Mouse (Mus musculus) ovary, postnatal 10 days (tissue): ENCODE measurements around the gene Vsir.

Source experiments
- DNase-seq: peaks from one replicate; pipeline ENCODE4 v3.0.0; 2022; ENCODE audit warnings: low spot score

Vsir gene

DNA sequence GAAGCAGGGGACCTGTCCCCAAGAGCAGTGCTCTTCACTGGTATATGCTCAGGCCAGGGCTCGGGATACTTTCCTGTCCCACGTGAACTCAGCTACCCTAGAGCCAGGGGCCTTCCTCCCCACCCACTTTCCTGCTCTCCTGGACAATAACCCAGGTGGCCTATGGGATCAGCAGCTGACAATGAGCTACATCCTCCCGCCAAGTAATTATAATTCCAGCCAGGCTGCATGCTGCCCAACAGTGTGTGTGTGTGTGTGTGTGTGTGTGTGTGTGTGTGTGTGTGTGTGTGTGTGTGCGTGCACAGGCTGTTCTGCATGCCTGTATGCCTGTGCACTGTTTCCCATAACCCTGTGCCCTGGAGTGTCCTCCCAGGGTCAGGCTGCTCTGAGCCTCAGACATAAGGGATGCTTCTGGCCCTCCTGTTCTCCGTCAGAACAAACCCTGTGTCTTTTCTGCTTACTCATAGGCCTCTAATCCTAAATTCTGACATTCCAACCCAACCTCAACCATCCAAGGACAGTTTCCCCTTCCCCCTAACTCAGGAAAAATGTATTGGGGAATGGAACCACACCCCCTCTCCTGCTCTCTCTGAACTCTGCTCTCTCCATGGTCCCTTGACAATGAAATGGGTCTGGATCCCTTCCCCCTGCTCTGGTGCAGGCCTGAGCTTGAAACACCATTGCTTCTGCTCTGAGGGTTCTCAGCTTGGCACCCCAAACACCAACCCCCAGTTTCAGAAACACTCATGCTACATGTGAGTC lies 6.8 kb downstream of the Vsir start:
- DNase-seq: no peak

- no peak for DNase-seq
Measured at GRCm38 (mm10) chr10:60354003-60354325, 7.3 kb downstream of the Vsir start.

GRCm38 (mm10) chr10:60354881-60355677 lies 8.4 kb downstream of the Vsir start:
- no peak for DNase-seq

- no peak for DNase-seq
Measured at GRCm38 (mm10) chr10:60357441-60357840, 10.8 kb downstream of the Vsir start.

GRCm38 (mm10) chr10:60357901-60358300 lies 11.2 kb downstream of the Vsir start:
- DNase-seq: no peak

GRCm38 (mm10) chr10:60358776-60359175 lies 12.1 kb downstream of the Vsir start:
- no peak for DNase-seq

DNA sequence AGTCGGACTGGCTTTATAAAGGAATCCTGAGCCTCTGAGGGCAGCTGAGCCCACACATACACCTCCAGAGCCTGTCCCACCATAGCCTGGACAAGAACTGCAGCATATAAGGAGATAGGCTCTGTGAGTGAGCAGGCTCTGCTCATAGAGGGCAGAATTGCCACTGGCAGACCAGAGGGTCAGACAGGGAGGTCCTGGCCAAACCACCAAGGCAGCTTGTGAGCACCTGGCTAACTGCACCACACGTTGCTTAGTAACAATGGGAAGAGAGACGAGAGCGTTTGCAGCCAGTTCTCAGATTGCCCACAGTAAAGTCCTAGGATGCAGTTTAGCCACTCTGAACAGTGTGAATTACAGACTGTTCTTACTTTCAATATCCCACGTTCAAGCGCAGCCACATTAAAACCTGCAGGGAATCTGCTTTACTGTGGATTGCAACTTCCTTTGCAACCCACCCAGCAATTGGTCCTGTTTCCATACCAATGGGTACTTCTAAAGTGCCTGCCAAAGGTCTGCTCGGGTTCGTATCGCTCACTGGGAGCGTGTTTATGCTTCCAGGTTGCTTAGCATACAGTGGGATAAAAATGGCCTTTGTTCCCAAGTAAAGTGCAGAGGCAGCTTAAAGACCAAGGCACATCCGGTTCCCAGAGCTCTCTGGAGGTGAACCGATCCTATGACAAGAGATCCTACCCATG lies 15.1 kb downstream of the Vsir start:
- DNase-seq: no peak

DNA sequence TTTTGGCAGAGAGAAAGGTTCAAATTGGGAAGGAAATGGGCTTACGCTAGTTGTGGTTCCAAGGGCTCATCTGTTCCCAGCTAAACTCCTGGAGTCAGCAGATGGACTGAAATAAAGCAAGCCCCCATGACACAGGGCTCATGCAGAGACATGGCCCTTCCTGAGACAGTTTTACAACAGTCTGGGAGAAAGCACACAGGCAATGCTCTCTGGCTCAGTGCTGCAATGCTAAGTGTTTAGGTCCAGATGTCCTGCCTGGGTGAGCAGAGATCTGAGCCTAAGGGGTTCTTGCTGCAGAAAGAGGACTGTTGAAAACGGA lies 15.6 kb downstream of the Vsir start:
- DNase-seq: no peak

DNA sequence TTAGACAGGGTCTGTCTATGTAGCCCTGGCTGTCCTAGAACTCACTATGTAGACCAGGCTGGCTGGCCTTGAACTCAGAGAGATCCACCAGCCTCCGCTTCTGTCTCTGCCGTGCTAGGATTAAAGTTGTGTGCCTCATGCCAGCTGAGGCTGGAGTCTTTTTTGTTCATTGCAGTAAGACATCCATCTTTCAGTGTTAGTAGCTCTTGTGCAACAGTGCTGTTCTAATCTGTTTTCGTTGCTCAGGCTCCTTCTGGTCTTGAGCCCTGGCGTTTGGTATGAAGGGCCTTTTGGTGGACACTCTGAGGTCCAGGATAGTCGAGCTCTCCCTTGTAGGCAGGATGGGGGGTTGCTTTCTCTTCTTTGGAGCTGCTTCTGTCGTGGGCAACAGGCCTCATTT lies 16.8 kb downstream of the Vsir start:
- DNase-seq: no peak

DNA sequence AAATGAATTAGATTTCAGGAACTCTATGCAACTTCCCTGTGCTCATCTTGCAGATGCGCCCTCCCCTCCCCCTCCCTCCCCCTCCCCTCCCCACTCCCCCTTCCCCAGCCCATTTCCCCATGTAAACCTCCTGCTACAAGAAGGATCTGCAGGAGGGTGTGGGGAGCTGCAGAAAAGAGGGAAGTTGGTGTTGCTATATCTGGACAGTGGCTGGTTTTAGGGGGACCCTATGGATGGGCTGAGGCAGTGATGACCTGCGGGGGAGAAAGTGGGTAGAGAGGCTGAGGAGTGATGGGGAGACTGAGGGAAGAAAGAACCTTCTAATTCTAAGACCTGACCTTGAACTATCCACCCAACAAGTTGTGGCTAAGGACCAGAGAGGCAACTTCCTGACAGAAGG lies 20.5 kb downstream of the Vsir start:
- DNase-seq: no peak

DNA sequence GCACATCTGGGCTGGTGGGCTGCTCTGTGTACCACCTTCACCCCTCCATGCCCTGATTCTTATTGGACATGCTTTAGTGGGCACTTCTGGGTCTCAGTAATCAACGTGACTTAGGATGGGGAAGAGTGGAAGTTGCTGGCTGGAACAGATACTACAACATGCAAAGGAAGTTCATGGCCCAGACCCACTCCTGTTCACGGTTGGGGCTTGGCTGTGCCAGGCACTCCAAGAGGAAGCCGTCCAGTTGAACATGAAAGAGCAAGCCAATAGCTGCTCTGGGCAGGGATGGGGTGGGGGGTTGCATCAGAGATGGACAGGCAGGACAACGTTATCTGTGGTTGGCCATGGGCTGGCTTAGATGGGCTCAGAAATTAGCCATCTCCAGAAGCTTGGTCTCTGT lies 21.3 kb downstream of the Vsir start:
- DNase-seq: no peak

DNA sequence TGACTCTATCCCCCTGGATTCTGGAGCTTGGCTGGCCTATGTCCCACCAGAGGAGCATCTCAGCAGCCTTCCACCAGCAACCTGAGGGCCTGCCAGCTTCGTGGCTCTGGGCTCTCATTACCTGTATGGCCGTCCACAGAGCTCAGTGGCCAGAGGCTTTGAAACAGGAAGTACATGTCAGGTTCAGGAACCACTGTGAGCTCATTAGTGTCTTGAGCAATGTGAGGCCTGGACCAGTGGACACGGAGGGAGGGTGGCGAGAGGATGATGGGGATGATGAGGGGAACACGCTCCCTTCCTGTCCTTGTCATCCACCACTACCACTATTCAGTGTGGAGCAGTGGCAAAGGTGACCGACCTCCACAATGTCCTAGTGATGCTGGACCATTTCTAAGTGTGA lies 22.8 kb downstream of the Vsir start:
- DNase-seq: no peak

- no peak for DNase-seq
Measured at GRCm38 (mm10) chr10:60370098-60370497, 23.4 kb downstream of the Vsir start.

DNA sequence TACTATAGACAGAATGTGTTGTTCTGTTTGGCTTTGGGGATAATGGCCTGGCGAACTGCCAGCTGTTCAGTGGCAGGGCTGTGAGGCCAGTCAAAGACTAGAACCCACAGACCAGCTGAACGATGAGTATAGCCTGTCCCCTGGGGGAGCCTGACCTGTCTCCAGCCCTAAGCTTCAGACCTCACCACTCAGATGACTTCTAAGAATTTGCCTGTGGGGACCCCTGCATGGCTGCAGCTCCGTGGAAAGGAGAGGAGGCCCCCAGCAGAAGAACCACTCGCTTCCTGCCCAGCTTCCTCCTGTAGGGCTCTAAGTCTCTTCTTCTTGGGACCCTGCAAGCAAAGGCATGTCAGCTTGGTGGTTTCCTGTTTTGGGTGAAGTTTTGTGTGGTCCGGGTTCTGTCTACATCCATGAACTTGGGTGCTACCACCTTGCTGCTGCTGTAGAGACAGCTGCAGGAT lies 24.0 kb downstream of the Vsir start:
- DNase-seq: no peak

- no peak for DNase-seq
Measured at GRCm38 (mm10) chr10:60371596-60372386, 25.1 kb downstream of the Vsir start.

- no peak for DNase-seq
Measured at GRCm38 (mm10) chr10:60373543-60373936, 26.9 kb downstream of the Vsir start.

DNA sequence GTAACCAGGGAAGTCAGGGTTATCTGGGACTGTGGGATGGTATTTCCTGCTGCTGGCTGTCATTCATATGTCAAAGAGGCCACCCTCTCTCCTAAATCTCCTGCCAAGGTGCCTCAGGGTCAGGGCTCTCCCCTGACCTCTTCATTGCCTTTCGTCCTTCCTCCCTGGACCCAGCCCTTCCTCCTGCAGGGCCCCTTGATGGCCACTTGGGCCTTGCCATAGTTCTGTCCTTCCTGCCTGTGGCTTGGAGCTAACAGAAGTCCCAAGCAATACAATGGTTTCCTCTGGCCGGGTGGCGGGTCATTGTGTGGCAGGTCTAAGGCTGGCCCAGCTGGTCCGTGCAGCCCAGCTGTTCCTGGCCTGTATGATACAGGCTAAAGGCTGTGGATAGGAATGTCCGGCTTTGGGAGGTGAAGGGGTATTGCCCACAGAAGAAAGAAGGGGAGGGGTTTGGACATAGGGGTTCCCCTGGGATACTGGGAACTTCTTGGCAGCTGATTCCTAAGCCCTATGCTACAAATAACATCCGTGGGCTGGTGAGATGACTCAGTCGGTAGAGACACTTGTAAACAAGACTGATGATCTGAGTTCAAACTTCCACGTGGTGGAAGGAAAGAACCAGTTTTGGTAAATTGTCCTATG lies 27.4 kb downstream of the Vsir start:
- DNase-seq: no peak

- no peak for DNase-seq
Measured at GRCm38 (mm10) chr10:60376704-60377103, 30.1 kb downstream of the Vsir start.

DNA sequence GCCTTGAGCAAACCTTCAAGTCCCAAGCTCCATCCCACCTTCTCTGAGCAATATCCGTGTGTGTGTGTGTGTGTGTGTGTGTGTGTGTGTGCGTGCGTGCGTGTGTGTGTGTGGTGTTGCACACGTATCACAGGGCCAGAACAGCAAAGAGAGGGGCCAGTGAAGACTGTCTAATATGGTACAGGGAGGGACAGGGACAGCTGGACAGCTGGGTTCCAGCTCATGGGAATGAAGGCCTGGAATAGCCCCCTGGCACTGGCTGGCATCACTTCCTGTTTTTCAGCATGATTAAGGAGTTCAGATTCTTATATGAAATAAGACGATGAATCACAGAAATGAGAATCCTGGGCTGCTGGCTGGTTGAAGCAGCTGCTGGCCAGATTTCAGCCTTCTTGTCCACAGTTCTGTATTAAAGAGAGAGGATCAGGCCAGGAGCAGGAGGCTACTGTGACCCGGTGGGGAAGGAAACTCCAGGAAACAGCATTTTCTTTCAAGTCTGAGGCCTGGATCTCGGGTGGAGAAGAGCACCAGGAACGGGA lies 32.8 kb downstream of the Vsir start:
- no peak for DNase-seq

DNA sequence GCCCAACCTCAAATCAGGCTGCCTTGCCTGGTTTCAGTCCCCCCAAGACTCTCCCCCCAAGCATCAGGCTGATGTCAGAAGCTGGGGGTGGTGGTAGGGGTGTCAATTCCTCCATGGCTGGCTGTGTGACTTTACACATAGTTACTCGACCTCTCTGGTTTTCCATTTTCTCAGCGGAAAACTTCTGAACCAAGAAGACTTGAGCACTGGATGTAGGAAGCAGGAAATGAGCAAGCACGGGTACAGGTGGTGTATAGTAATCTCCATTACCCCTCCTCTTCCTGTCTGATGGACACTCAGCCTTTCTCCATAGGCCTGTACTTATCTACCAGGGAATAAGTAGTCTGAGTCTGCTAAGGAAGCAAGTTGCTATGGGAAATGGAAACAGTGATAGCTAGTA lies 33.6 kb downstream of the Vsir start:
- no peak for DNase-seq

DNA sequence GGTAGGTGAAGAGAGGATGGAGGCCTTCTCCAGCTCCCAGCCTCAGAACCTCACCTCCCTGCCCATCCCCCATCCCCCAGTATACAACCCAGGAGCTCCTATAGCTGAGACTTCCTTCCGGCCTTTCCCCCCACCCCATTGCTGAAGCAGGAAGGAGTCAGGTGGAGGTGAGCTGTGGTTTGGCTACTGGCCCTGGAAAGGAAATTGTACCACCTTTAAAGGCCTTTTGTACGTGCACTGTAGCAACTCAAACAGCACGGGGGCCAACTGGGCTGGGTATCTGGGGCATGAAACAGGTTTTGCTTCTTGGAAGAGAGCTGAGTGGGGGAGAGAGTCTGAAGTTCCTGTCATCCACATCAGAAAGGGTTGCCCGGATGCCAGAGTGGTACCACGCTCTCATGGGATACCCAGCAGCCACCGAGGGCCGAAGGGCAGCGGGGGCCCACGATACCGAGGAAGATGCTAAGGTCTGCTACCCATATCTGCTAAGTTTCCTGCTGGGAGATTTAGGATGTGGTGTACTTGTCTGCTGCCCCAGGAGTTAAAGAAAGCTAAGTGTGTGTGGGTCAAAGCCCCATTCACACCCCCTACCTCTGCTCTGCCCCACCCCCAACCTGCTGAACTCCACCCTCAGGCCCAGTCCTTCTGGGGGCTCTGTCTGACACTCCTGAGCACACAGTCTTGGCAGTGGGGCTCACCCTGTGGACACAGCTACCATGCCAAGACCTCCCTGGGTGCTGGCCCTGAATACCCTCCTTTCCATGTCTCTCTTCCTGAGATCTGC lies 34.7 kb downstream of the Vsir start:
- no peak for DNase-seq
